Mouse (Mus musculus) hindbrain, embryonic 14.5 days (tissue): Measurements from ENCODE around the gene Atp1b4. TPM values are rescaled to one million over a fixed set of nuclear protein-coding genes. Genes with fewer than 3 reads are reported as not detected.

Experiments used
- ATAC-seq: fragments of 200-750 bp; cut with Nextera tagmentation; 2 replicates; pipeline ENCODE4 v1.8.0; 2017; ENCODE audit warnings: moderate number of reproducible peaks, mild to moderate bottlenecking, moderate TSS enrichment, moderate library complexity; ENCODE audit not compliant: low FRiP score
- DNase-seq: peaks from one replicate; pipeline ENCODE4 v3.0.0-alpha.2; 2015; ENCODE audit warnings: low spot score
- H3K27ac ChIP-seq: fragments of 300-500 bp; sonication (generic); 2 replicates; pipeline ENCODE4 v1.5.1; 2014; ENCODE audit warnings: mild to moderate bottlenecking, moderate library complexity
- H3K27me3 ChIP-seq: fragments of 300-500 bp; sonication (generic); 2 replicates; pipeline ENCODE4 v1.6.1; 2014; ENCODE audit warnings: mild to moderate bottlenecking, low read length, mixed read lengths; ENCODE audit not compliant: control insufficient read depth, insufficient read depth
- H3K36me3 ChIP-seq: fragments of 300-500 bp; sonication (generic); replicated peaks from 2 replicates; pipeline ENCODE4 v1.6.1; 2014; ENCODE audit not compliant: control insufficient read depth, insufficient read depth
- H3K4me1 ChIP-seq: fragments of 300-500 bp; sonication (generic); replicated peaks from 2 replicates; pipeline ENCODE4 v1.6.1; 2014; ENCODE audit warnings: antibody characterized with exemption, low read length, mixed read lengths; ENCODE audit not compliant: control insufficient read depth, insufficient read depth
- H3K4me2 ChIP-seq: fragments of 300-500 bp; sonication (generic); replicated peaks from 2 replicates; pipeline ENCODE4 v1.6.1; 2014; ENCODE audit warnings: mild to moderate bottlenecking, moderate library complexity
- H3K4me3 ChIP-seq: fragments of 300-500 bp; sonication (generic); replicated peaks from 2 replicates; pipeline ENCODE4 v1.5.1; 2014; ENCODE audit warnings: mild to moderate bottlenecking, low read length
- H3K9ac ChIP-seq: fragments of 300-500 bp; sonication (generic); 2 replicates; pipeline ENCODE4 v1.6.1; 2014
- H3K9me3 ChIP-seq: fragments of 300-500 bp; sonication (generic); 2 replicates; pipeline ENCODE4 v1.6.1; 2016; ENCODE audit warnings: low read length; ENCODE audit not compliant: control insufficient read depth
- WGBS: fragments of 180-500 bp; shearing (Covaris S2); extraction: QIAGEN DNeasy Blood & Tissue Kit; methylation state at CpG from one replicate; pipeline ENCODE4 v1.1.7; 2014; 5-methylcytosine and 5-hydroxymethylcytosine counted together
- polyA plus RNA-seq: library from polyadenylated mRNA; unstranded; fragments of >200 nt; fragmentation: Nextera tagmentation; extraction: Ambion mirVana; gene quantifications from 2 replicates; pipeline ENCODE4 v1.2.1, GENCODE M21; 2014

The Atp1b4 gene
- polyA plus RNA-seq, result not detected in 2 replicates

DNA sequence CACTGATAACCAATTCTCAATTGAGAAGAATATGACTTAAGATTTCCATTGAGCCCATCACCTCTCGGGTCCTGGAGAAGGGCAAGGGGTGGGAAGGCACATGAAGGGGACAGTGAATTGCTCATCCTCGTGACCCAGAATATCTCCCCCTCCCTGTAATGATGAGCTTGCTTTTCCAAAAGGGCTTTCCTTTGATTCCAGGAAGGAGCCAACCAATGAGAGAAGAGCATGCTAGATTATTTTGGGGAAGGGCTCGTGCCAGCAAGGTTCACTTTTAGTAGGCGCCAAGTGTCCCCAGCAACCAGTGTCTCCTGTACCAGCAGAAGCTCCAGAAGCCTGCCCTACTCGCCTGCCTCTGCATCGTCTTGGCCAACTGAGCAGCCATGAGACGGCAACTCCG is at the start of gene Atp1b4:
Gene Atp1b4 (plus strand): TSS at position 301 of the 400 bp plus-strand sequence.
- Histone ChIP-seq H3K4me3 (no peak within 1 kb of the TSS), H3K9ac (no peak within 1 kb of the TSS), H3K27me3 (no peaks in the 10 kb centered on the region), H3K9me3 (no peaks in the 10 kb centered on the region), H3K4me2 (no peak within 1 kb of the TSS), H3K4me1 (peaks cover 14% of the 10 kb centered on the region; the same call in 1 of the 2 replicates), H3K27ac (no peak within 1 kb of the TSS), H3K36me3 (no peaks in the 10 kb centered on the region)
- 91% methylated on average over 8 of the region's 8 CpGs for WGBS
- no peak for ATAC-seq
- DNase-seq, result no peak

DNA sequence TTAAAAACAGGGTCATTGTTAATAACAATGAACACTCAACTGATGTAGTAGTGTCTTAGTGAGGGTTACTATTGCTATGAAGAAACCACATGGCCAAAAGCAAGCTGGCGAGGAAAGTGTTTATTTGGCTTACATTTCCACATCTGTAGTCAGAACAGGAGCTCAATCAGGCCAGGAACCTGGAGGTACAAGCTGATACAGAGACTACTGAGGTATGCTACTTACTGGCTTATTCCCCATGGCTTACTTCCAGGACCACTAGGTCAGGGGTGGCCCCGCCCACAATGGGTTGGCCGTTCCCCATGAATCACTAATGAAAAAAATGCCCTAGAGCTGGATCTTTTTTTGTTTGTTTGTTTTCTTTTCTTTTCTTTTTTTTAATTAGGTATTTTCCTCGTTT is 7.4 kb upstream of the Atp1b4 start:
- WGBS, result 75% methylated on average over 4 of the region's 4 CpGs
- Histone ChIP-seq H3K4me1 (peaks cover 10% of the 10 kb centered on the region; the same call in 1 of the 2 replicates), H3K4me2 (no peak overlapping the region), H3K9me3 (no peaks in the 10 kb centered on the region), H3K4me3 (no peak overlapping the region), H3K27me3 (no peaks in the 10 kb centered on the region), H3K36me3 (no peaks in the 10 kb centered on the region), H3K9ac (no peak overlapping the region), H3K27ac (no peak overlapping the region)
- ATAC-seq, result no peak
- no peak for DNase-seq

DNA sequence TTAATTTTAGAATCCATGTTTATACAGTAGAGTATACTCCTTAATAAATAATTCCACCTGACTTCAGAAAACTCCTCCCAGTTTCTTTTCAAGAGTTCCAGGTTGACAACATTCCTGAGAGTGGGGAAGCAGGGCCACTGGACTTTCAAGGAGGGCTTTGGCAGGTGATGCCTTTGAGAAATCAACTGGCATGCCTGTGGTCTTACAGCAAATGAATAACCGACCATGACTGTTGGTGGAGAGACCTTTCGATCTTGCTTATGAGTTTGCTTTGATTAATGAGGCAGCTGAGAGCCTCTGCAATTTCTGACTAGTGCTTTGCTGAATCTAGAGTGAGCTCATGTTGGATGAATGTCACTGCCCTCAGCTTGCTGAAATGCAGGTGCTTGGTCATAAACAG is 4.9 kb upstream of the Atp1b4 start:
- Histone ChIP-seq H3K4me2 (no peak overlapping the region), H3K9me3 (no peaks in the 10 kb centered on the region), H3K36me3 (no peaks in the 10 kb centered on the region), H3K4me3 (no peak overlapping the region), H3K27me3 (no peaks in the 10 kb centered on the region), H3K4me1 (peaks cover 14% of the 10 kb centered on the region; the same call in 1 of the 2 replicates), H3K9ac (no peak overlapping the region), H3K27ac (no peak overlapping the region)
- no peak for ATAC-seq
- WGBS, result 72% methylated on average over 2 of the region's 2 CpGs
- DNase-seq, result no peak

DNA sequence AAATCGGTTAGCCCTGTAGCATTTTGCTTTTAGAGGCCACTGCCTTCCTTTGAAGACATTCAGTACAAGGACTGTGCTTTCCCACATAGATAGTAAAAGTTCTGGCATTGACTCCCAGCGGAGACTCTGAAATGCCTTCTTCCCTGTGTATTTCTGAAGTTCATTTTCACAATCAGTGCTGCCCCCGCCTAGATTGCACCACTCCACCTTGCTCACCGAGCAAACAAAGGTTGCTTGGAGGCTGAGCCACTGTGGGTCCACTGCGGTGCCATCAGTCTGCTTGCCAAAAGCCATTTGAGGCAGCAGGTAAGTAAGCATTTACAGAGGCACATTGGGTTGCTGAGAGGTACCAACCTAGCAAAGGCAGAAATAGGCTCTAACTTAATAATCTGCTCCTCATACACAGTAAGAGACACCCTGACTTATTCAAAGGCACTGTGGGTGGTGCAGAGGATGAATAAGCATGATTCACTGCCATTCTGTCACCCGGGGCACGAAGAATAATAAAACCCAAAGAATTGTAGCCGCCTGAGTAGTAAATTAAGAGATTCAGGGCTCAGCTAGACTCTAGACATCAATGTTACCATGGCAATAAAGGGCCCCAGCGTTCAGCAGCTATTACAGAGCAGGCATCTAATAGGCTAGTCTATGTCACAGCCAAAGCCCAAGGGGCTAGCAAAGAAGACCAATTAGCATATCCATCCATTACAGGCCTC is 2.9 kb upstream of the Atp1b4 start:
- Histone ChIP-seq H3K4me2 (no peak overlapping the region), H3K27ac (peak overlapping the region; percentile 81), H3K9ac (no peak overlapping the region), H3K4me3 (no peak overlapping the region), H3K4me1 (peaks cover 14% of the 10 kb centered on the region; the same call in 1 of the 2 replicates), H3K9me3 (no peaks in the 10 kb centered on the region), H3K27me3 (no peaks in the 10 kb centered on the region), H3K36me3 (no peaks in the 10 kb centered on the region)
- ATAC-seq (peak; percentile 96), DNase-seq (peak; percentile 59)
- WGBS, result 41% methylated on average over 9 of the region's 9 CpGs

DNA sequence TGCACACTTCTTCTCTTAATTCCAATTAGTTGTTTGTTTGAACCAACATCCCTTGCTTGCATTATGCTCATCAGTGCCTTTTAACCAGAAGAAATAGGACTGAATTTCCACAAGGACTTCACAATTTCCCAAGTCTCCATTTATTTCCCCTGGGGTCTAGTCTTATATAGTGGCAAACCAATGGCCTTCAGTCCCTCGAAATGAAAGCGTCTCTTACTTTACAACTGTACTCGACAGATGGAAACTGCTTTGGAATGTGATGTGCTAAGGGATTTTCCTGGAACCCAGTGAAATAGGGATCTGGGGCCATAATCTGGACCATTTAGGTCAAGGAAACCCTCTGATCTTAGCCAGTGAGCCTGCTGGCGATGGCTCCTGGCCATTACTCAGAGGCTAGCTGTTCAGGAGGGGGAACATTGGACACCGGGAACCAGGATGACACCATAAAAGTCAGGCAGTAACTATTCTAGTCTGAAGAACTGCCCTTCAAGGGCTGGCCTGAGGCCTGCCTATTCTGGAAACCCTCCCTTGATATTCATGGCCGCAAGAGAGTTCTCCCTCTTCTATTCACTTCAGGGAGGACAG is 2.3 kb upstream of the Atp1b4 start:
- 52% methylated on average over 6 of the region's 6 CpGs for WGBS
- Histone ChIP-seq H3K36me3 (no peaks in the 10 kb centered on the region), H3K9ac (no peak overlapping the region), H3K4me2 (no peak overlapping the region), H3K4me3 (no peak overlapping the region), H3K9me3 (no peaks in the 10 kb centered on the region), H3K27me3 (no peaks in the 10 kb centered on the region), H3K4me1 (peaks cover 14% of the 10 kb centered on the region; the same call in 1 of the 2 replicates), H3K27ac (peak overlapping the region; percentile 81)
- DNase-seq (peak; percentile 40), ATAC-seq (peak; percentile 44)

DNA sequence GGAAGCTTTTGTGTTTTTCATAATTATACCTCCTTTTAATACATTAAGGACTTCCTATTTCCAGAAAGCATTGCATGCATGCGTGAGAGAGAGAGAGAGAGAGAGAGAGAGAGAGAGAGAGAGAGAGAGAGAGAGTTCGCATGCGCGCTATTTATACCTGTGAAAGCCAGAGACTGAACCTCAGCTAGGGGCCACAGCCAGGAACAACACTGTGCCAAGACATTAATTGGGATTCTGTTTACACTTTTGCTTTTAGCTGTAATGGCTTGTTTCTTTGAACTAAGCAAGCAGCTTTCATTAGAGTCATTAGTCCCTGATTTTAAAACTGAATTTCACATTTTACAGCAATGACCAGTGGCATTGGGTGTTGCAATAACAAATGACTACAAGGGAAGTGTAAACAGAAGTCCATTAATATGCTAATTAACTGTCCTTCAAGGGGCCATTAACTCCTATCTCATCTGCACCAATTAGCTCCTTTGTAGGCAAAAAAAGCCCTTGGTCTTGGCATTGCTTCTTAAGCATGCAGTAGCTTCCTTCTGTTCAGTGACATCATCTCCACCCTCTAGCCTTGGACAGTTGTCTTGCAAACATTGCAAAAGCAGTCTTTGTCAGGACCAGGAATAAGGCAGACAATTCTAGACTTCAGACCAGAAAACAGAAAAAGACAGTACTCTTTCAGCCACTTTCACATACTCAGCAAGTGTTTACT is 14.9 kb downstream of the Atp1b4 start:
- no peak for DNase-seq

DNA sequence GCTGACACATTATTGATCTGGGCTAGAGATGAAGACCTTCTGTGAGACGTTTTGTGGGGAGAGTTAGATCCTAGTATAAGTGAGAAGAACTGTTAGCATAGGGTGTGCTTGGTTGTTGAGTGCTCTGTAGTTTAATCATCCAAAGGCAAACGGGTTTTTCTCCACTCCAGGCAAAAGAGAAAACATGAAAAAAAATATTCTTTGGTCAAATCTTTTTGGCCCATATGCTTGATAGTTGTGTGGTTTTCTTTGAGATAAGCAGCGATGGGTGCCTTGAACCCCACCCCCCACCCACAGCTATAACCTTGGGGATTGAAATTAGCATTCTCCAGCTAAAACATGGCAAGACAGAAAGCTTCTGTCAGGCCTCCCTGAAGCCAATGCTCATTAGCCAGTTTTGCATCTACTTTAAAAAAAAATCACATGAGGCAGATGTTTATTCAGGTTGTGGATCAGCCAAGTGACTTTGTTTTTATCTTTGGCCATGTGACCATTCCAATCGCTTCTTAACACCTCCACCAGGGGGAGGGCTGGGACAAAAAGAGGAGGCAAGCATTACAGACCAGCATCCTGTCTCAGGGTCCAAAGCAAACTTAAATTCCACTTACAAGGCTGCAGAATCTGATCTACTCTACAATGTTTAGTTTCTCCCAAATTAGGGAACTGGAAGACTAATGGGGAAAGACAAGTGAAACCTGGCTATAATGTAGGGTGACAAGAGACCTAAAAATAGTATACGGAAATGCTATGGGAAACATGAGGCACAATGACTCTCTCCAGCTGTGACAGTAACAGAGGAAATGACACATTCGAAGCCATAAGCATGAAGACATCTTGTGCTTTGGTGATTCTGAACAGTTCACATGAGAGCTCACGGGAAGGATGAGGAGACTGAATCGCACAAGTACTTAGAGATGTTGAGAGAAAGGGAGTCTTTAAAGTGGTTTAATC is 18.6 kb downstream of the Atp1b4 start:
- DNase-seq, result no peak
- ATAC-seq, result no peak
- no peaks in the 10 kb centered on the region for H3K4me1 ChIP-seq
- no peak overlapping the region for H3K4me2 ChIP-seq
- H3K36me3 ChIP-seq, result no peaks in the 10 kb centered on the region
- H3K27me3 ChIP-seq, result no peaks in the 10 kb centered on the region
- no peaks in the 10 kb centered on the region for H3K9me3 ChIP-seq
- 69% methylated on average over 8 of the region's 8 CpGs for WGBS
- H3K4me3 ChIP-seq, result no peak overlapping the region
- H3K9ac ChIP-seq, result no peak overlapping the region
- no peak overlapping the region for H3K27ac ChIP-seq

More for the DNA sequence above, 14.9 kb downstream of the Atp1b4 start:
- Histone ChIP-seq H3K27me3 (no peaks in the 10 kb centered on the region), H3K36me3 (no peaks in the 10 kb centered on the region), H3K27ac (no peak overlapping the region), H3K4me1 (no peaks in the 10 kb centered on the region), H3K9ac (no peak overlapping the region), H3K4me2 (no peak overlapping the region), H3K9me3 (no peaks in the 10 kb centered on the region), H3K4me3 (no peak overlapping the region)
- no peak for ATAC-seq
- WGBS, result 62% methylated on average over 4 of the region's 4 CpGs

DNA sequence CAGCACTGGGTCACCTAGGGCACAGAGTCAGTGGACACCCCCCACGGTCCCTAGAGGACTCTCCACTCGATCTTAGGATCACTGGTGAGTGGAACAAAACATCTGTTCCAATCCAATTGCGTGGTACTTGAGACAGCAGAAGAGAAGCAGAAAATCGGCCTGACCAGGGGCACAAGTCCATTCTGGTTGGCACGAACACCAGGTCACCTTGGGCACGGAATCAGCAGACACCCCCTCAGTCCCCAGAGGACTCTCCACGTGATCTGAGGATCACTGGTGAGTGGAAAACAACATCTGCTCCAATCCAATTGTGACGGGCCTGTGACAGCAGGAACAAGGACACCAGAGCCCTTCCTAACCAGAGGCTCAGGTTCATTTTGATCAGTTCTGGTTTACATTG is 46.0 kb downstream of the Atp1b4 start:
- Histone ChIP-seq H3K36me3 (no peaks in the 10 kb centered on the region), H3K9ac (no peak overlapping the region), H3K4me3 (no peak overlapping the region), H3K4me2 (no peak overlapping the region), H3K4me1 (no peaks in the 10 kb centered on the region), H3K27ac (no peak overlapping the region), H3K27me3 (no peaks in the 10 kb centered on the region), H3K9me3 (no peaks in the 10 kb centered on the region)
- DNase-seq (no peak), ATAC-seq (no peak)
- 72% methylated on average over 8 of the region's 8 CpGs for WGBS
